Mouse (Mus musculus) testis, adult 2 months (tissue): Measurements from ENCODE around the gene 4921530L21Rik.

ENCODE experiments used
- CTCF ChIP-seq: fragments of 200-500 bp; IDR thresholded peaks from 2 replicates; pipeline ENCODE4 v1.5.1; 2012; ENCODE audit warnings: low read depth, mild to moderate bottlenecking, inconsistent platforms, low read length, moderate library complexity; ENCODE audit not compliant: control insufficient read depth, insufficient read depth, insufficient replicate concordance
- POLR2A ChIP-seq: fragments of 200-500 bp; IDR thresholded peaks from 2 replicates; pipeline ENCODE4 v1.6.1; 2012; ENCODE audit warnings: low read depth, mild to moderate bottlenecking, inconsistent platforms, low read length, moderate library complexity; ENCODE audit not compliant: control insufficient read depth

- TF ChIP-seq CTCF (no peak), POLR2A (no peak)
These were observed 18.1 kb upstream of the 4921530L21Rik start for GRCm38 (mm10) chr14:95862981-95863380.
